Mouse (Mus musculus): ENCODE measurements around the gene Ablim1.

DNA sequence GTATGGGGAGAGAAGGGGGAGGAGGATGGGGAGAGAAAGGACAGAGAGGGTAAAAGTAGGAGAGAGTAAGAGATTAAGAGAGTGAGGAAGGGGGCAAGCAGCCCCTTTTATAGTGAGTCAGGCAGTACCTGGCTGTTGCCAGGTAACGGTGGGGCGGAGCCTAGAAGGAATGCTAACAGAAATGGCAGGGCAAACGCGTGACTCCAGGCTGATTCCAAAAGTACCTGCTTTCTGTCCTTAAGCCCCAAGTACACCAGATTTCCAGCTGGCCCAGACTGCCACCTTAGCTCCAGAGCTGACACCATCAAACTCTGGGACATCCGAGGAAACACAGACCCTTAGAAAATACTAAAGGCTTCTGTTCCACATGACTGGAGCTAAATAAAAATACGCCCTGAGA, 40.0 kb downstream of the Ablim1 start:
- TF ChIP-seq POLR2A (IDR thresholded peaks at IDR 0.05; ENCODE audit: borderline replicate concordance, insufficient read depth, low read length) (no peak), CTCF (IDR thresholded peaks at IDR 0.05; ENCODE audit: borderline replicate concordance, insufficient read depth, low read depth, low read length) (no peak)

Data from cerebellum, adult 2 months (tissue).